Mouse (Mus musculus) liver, embryonic 18 days (tissue): ENCODE data around the gene Gm21789. TPM values are rescaled to one million over a fixed set of nuclear protein-coding genes. Genes with fewer than 3 reads are reported as not detected.

Experiments
- polyA plus RNA-seq: library from polyadenylated mRNA; depleted of rRNA; stranded (reverse); fragments of >200 nt; gene quantifications from 2 replicates; pipeline ENCODE4 v1.2.3, GENCODE M21; 2012; rRNA removed

Gene Gm21789
- not detected in 2 replicates for polyA plus RNA-seq

GRCm38 (mm10) chrX:32941468-32941867 lies at the start of gene Gm21789:
TSS of gene Gm21789 (plus strand) at chrX:32941768.

GRCm38 (mm10) chrX:32894325-32894724 lies 47.2 kb upstream of the Gm21789 start, which contains the start of gene Btbd35f30:
TSS of gene Btbd35f30 (plus strand) at chrX:32894625.

GRCm38 (mm10) chrX:32973597-32973996 lies 32.0 kb downstream of the Gm21789 start, which contains the start of gene Btbd35f5:
TSS of gene Btbd35f5 (plus strand) at chrX:32973897.

Other genes with a start within 250 kb of the Gm21789 start
- not detected in 2 replicates for gene Btbd35f21, start 215.7 kb upstream of the Gm21789 start, polyA plus RNA-seq
- not detected in 2 replicates for gene Btbd35f30, start 47.1 kb upstream of the Gm21789 start, polyA plus RNA-seq
- not detected in 2 replicates for gene Btbd35f5, start 32.1 kb downstream of the Gm21789 start, polyA plus RNA-seq